Mouse (Mus musculus) brown adipose tissue, adult 24 weeks (tissue): Measurements from ENCODE around the gene Pet100. TPM values are rescaled to one million over a fixed set of nuclear protein-coding genes. Genes with fewer than 3 reads are reported as not detected.
"Not testable (repeated sequence)": the region's sequence is repeated elsewhere in the genome, so short reads cannot be mapped to it uniquely, and the experiment has no call there.

Experiments
- H3K27ac ChIP-seq: fragments of 200-500 bp; replicated peaks from 2 replicates; pipeline ENCODE4 v1.5.1; 2012; ENCODE audit warnings: low read depth, mild to moderate bottlenecking, low read length
- H3K4me1 ChIP-seq: fragments of 200-500 bp; 2 replicates; pipeline ENCODE4 v1.6.1; 2012; ENCODE audit warnings: low read length, mixed read lengths; ENCODE audit not compliant: control insufficient read depth, insufficient read depth, insufficient read length
- H3K4me3 ChIP-seq: fragments of 200-500 bp; 2 replicates; pipeline ENCODE4 v1.5.1; 2012; ENCODE audit warnings: low read depth, mild to moderate bottlenecking, low read length, moderate library complexity; ENCODE audit not compliant: insufficient read depth
- polyA plus RNA-seq: library from polyadenylated mRNA; stranded (reverse); fragments of >200 nt; gene quantifications from 2 replicates; pipeline ENCODE4 v1.2.4, GENCODE M21; 2012; ENCODE audit not compliant: missing spikeins, insufficient read depth, insufficient read length

Gene Pet100
- 387 and 399 TPM in 2 replicates for polyA plus RNA-seq

DNA sequence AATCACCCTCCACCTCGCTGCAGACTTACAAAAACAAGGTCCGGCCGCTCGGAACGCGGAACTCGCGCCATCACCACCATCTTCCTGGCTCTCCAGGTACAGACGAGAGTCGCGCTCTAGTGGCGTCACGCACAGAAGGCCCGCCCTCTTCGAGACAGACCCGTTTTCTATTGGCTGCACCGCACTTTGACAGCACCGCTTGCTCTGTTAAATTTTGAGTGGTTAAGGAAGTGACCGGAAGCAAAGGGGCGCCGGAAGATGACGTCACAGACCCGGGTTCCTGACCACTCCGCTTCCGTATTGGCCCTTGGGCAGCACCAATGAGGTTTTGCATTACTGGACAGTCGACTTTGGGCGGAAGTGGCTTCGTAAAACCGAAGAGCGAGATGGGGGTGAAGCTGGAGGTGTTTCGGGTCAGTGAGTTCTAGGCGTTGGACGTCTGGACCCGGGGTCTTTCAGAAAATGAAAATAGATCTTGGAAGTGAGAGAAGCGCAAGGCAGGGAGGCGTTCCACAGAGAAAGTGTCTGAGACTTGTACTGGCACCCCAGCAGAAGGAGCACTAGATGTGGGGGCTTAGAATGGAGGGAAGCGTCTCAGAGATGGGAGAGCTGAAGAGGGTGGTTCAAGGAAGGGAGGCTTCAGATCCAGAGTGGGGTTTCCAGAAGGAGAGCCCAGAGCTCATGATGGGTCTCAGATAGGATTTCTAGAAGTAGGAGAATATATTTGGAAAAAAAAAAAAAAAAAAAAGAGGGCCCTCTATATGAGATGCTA lies at the start of gene Pet100, which contains the start of gene Xab2:
Gene Pet100, plus strand, starts transcription at position 350 of the 772 bp plus-strand sequence.
Gene Xab2, minus strand, starts transcription at position 118 of the 772 bp plus-strand sequence.
- Histone ChIP-seq H3K27ac (peak within 1 kb of the TSS; percentile 59), H3K4me1 (0 out of 2 replicates have a peak, but pooled peaks cover 3% of the 10 kb centered on the region), H3K4me3 (peak within 1 kb of the TSS; percentile 80)

DNA sequence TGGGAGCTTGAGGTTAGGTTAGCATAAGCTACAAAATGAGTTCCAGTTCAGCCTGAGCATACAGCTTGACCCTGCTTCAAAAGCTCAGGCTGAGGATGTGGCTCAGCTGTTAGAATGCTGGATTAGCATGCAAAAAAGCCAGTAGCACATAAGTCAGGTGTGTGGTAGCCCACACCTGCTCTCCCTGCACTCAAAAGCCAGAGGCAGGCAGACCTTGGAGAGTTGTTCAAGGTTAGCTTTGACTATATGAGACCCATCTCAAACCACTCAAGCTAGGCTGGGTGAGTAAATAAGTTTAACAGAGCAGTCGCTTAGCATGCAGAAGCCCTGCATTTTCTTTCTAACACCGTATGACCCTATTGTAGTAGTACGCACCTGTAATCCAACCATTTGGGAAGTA lies 46.8 kb upstream of the Pet100 start:
- no peaks in the 10 kb centered on the region for H3K4me1 ChIP-seq
- H3K4me3 ChIP-seq: no peak overlapping the region
- H3K27ac ChIP-seq: no peak overlapping the region

DNA sequence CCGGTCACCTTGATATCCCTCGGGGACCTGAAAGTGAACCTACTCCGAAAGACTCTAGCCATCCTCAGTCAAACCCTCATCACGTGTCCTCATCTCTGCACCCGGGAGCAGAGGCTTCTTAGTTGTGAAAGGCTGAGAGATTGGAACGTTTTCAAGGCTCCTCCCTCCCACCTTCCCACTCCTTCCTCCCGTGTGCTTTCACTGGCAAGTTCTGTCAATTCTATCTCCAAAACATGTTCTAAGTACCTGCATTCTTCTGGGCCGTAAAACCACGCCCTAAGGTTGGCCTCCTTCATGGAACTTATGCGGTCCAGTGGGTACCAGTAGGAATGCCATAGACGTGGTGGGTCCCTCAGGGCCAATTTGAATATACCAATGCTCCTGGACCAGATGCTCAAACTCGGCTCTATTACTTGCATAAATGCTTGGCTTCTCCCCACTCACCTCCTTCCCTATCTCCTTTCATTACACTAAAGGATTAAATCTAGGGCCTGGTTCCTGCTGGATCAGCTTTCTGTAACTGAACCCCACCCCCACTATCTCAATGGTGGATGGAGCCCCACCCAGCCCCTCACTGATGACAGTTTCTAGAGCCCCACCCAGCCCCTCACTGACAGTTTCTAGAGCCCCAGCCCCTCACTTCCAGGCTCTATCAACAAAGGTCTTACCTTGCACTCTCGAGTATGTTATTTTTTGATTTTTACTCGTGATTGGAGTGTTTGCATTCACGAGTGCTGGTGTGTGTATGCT lies 45.0 kb upstream of the Pet100 start:
- no peaks in the 10 kb centered on the region for H3K4me1 ChIP-seq
- no peak overlapping the region for H3K27ac ChIP-seq
- no peak overlapping the region for H3K4me3 ChIP-seq

DNA sequence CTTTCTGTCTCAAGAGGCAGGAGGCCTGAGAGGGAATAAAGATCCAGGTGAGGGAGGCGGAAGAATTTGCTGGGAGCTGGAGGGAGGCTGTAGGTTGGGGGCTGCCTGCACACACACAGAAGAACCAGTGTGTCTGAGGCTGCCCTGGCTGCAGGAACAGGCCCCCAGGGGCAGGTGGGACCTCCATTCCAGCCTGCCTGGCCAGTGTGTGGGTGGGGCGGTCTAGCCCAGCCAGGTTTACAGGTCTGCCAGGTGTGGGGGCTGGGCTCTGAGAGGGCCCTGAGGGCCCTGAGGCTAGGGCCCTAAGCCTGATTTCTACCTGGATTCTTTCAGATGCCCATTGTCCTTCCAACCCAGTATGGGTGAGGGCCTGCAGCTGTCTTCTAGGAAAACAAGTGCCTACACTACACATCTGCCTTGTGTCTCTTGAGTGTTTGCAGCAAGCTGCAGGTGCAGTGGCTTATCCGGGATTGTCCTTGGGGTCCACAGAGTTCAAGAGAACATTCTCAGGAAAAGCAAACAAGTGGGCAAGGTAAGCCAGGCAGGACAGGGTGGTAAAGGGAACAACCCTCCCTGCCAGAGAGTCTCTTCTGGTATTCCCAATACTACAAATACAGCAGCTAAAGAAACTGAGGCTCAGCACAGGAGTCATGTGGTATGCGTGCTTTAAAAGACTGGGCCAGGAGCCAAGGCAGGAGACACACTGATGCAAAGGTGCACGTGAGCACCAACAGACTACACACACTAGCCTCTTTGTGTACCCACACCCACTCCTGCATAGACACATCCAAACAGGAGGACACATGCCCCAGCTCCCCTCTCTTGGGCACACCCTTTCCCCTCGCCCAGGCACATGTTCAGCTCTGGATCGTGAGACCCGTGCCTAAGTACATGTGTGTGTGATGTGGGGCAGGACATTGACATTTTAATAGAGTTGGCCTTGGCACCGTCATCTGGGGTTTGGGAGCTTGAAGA lies 41.7 kb upstream of the Pet100 start:
- Histone ChIP-seq H3K27ac (no peak overlapping the region), H3K4me3 (no peak overlapping the region), H3K4me1 (no peaks in the 10 kb centered on the region)

DNA sequence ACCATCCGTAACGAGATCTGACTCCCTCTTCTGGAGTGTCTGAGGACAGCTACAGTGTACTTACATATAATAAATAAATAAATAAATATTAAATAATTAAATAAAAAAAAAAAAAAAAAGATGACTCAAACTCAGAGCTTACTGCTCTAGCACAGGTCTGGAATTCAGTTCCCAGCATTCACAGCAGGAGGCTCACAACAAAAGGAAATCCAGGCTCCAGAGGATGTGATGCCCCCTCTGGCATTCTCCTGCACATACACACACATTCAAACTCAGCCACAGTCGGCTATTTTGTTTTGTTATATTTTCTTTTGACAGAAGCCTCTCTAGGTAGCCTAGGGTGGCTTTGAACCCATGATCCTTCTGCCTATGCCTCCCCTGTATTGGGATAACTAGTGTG lies 39.4 kb upstream of the Pet100 start:
- H3K4me3 ChIP-seq, H3K4me1 ChIP-seq, H3K27ac ChIP-seq: not testable (repeated sequence)

DNA sequence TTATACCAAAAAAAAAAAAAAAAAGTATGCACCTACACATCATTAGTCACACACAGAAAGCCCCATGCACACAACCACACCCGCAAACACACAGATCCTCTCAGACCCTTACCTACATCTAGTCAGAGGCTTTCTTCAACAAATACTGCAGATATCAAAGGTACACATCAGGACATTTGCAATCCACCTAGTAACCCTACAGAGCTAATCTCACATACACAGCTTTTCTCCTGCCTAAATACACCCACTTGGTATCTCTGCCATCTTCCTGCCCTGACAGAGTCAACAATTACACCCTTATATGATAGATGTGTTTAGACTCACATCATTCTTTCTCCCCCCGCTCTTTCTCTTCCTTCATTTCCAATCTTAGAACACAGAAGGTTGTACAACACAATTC lies 34.9 kb upstream of the Pet100 start:
- H3K4me3 ChIP-seq: no peak overlapping the region
- no peaks in the 10 kb centered on the region for H3K4me1 ChIP-seq
- H3K27ac ChIP-seq: no peak overlapping the region

DNA sequence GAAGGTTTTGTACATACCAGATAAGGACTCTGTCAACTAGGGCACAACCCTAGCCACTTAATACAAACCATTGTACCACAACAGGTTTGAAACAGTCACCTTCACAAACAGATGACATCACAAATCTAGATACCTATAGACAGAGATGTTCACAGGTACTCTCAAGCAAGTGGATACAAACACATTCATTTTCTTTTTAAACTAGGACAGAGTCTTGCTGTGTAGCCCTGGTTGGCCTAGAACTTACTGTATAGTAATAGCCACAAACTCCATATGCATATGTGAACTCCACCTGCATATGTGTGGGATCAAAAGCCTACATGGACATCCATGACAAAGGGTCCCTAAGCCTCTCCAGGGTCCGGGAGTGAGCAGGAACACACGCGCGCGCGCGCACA lies 34.4 kb upstream of the Pet100 start, which contains the start of gene Camsap3:
Gene Camsap3, plus strand, starts transcription at position 301 of the 398 bp plus-strand sequence.
- Histone ChIP-seq H3K4me1 (no peaks in the 10 kb centered on the region), H3K4me3 (peak within 1 kb of the TSS; percentile 83), H3K27ac (peak within 1 kb of the TSS; percentile 47; the same call in 1 of the 2 replicates)

DNA sequence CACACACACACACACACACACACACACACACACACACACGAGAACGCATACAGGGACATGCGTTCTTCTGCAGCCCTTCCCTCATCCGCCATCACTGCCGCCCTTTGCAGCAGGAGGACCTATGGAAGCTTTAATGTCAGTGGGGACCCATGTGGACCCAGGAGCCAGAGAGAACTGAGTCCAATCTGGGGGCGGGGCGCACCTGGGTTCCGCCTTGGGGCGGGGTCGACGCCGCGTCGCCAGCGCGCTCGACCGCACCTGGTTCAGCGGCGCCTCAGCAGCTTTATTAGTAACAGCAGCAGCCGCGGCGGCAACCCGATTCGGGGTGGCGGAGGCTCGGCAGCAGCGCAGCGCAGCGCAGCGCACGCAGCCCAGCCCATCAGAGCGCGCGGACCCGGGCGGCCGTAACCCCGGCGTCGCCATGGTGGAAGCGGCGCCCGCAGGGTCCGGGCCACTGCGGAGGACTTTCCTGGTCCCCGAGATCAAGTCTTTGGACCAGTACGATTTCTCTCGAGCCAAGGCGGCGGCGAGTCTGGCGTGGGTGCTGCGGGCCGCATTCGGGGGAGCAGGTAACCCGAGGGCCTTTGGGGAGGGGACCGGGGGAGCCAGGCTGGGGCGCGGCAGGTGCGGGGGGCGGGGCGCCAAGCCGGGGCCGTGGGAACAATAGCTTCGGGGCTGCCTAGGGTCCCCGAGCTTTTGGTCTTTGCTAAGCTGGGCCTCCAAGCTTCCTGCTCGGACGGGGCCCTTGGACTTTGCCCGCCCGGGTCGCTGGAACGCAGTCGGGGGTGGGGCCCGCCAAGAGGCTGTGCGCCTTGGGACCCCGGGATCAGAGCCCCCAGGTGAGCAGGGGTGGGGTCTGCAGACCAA lies 33.7 kb upstream of the Pet100 start:
- Histone ChIP-seq H3K27ac (peak overlapping the region; percentile 47; the same call in 1 of the 2 replicates), H3K4me1 (no peaks in the 10 kb centered on the region), H3K4me3 (peak overlapping the region; percentile 83)

DNA sequence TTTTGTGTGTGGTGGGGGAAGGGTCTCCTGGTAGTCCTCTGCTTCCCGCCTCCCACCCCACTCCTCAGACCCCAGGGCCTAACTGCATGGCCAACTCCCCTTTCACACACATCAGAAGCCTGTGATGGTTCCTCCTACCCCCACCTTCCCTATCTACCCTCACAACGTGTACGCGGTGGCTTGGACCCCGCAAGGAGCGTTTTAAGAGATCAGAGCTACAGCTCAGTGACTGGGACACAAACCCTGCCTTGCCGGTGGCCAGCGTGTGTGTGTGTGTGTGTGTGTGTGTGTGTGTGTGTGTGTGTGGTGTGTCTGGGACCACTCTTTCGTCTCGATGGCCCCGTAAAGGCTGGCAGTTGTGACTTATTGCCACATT lies 33.1 kb upstream of the Pet100 start:
- H3K27ac ChIP-seq: peak overlapping the region; percentile 47
- peak overlapping the region; percentile 83 for H3K4me3 ChIP-seq

DNA sequence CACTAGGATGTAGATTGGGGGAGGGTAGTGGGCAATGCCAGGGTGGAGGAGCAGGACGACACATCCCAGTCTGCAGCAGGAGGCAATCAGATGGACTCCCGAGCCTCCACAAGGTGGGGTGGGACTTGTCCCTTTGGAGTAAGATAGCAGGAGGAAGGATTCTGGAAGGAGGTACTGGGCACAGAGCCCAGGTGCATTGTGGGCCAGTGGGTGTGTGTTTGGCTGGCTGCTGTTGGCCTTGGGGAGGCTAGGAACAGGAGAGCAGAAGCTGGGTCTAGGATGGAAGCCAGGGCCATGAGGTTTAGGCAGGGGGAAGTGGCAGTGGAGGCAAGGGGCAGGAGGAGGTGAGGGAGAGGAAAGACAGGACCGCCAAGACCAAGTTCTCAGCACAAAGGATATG lies 27.9 kb upstream of the Pet100 start:
- H3K4me3 ChIP-seq: no peak overlapping the region
- H3K4me1 ChIP-seq: peaks cover 10% of the 10 kb centered on the region
- peak overlapping the region; percentile 47 for H3K27ac ChIP-seq

More for the DNA sequence above, 33.1 kb upstream of the Pet100 start:
- H3K4me1 ChIP-seq: no peaks in the 10 kb centered on the region

DNA sequence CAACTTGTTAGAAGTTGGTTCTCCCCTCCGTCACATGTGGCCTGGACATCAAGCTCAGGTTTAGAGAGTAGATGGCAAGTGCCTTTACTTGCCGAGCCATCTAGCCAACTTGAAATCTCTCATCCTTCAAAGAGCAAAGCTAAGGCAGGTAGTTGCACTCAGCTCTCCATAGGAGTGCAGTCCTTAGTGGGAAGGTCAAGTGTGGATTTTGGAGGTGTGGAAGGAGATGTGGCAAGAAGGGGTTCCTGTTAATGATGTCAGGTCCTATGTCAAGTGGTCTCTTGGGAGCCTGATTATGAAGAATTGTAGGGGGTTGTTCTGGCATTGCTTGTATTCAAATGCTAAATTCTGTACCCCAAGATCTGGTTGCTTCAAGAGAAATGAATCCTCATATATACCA lies 26.9 kb upstream of the Pet100 start:
- Histone ChIP-seq H3K4me3 (no peak overlapping the region), H3K27ac (no peak overlapping the region), H3K4me1 (peaks cover 10% of the 10 kb centered on the region)

DNA sequence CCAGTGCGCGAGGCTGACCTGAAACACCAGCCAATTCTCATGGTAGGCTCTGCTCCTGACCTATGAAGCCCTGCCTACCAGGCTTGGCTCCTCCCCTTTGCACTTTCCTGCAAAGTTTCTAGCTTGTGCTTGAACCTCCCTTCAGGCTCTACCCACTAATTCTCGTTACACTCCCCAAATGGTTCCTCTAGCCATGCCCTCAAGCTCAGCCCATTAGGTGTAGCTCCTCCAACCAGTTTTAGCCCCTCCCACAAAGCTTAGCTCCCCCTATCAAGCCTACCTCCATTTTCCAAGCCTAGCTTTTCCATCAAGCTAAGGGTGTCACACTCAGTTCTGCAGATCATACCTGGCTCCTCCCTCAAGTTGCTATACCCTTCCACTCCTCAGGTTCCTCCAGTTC lies 23.3 kb upstream of the Pet100 start:
- no peak overlapping the region for H3K4me3 ChIP-seq
- H3K4me1 ChIP-seq: peaks cover 10% of the 10 kb centered on the region
- H3K27ac ChIP-seq: no peak overlapping the region

DNA sequence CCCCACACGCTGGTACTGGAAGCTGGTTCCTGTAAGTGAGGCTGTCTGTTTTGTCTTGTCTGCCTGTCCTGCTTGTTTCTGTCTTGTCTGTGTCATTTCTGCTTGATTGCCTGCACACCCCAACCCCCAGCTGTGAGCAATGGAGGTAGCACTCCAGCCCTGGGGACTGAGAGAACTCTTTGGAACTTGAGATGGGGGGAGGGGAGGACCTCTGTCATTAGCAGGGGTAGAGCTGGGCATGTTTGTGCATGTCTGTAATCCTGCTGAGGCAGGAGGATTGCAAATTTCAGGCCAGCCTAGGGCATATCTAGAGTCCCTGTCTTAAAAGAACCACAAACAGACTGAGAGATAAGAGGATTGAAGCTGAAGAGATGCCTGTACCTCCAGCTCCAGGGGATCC lies 22.1 kb upstream of the Pet100 start:
- peaks cover 7% of the 10 kb centered on the region for H3K4me1 ChIP-seq
- H3K4me3 ChIP-seq: no peak overlapping the region
- H3K27ac ChIP-seq: no peak overlapping the region

DNA sequence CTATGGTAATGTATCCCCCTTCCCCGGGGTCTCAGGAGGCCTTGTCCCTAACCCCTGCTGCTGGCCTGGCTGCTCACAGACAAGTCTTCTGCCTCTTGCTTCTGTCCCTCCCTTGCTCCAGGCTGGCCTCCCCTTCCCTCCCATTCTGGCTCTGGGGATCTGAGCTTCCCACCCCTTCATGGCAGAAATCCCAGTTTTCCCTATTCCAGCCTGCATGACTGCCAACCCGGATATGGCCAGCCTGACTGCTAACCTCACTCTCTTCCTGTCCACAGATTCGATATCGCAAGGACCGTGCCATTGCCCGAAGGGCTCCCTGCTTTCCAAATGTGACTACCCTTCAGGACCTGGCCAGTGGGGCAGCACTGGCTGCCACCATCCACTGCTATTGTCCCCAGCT lies 20.9 kb upstream of the Pet100 start:
- Histone ChIP-seq H3K4me1 (peaks cover 4% of the 10 kb centered on the region), H3K4me3 (peak overlapping the region; percentile 23), H3K27ac (no peak overlapping the region)
